Mouse (Mus musculus) urinary bladder, postnatal 4 days (tissue): ENCODE results near the gene Adgrb3.
"Not testable (repeated sequence)": the region's sequence is repeated elsewhere in the genome, so short reads cannot be mapped to it uniquely, and the experiment has no call there.

Source experiments
- DNase-seq, 2 experiments: peaks; one replicate each; pipeline ENCODE4 v3.0.0; 2021 to 2022; ENCODE audit warnings: low spot score in 2 of 2

The Adgrb3 gene

DNA sequence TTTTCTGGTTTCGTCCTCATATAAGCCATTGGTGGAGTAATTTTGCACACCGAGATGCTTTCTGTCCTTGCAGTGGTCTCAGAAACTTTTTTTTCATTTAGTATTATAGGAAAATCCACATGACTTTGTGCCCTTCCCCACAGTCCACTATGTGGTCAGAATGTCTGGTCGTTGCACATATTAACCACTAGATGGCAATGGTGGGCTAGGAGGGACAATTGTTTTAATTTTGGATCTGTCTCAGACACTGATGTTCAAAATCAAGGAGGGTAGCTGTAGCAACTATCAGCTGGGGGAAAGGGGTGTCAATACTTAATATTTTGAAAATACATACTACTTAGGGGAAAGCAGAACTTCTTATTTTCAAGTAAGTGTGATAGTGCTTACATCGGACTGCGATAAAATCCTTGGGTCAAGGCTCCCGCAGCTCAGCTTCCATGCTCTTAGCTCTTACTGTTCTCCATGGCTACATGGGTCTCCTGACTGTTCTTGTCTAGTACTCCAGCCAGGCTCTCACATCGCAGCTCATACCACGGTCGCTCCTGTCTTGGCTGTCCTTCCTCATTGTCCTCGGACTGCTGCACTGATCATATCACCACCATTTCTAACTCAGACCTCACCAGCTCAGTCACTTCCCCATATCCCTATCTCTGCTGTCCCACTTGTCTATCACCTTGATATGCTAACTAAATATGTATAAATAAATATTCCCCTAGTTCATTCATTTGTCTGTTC lies 319.0 kb downstream of the Adgrb3 start:
- no peak for DNase-seq

DNA sequence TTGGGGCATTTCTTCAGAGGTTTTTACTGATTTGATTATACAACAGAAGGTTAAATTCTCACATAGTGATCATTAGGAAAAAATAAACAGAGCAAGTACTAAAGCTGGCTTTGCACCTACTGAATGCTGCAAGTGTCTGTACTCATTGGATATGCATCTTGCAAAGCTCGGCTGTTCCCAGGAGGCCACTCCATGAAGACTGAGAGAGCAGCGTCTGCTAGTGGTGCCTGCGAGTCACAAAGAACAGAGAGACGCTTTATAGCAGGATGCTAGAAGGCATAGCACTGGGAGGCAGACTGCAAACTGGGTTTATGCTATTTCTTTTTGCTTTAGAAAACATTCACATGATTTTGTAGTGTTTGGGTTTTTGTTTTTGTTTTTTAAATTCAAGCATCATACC lies 325.2 kb downstream of the Adgrb3 start:
- no peak for DNase-seq

DNA sequence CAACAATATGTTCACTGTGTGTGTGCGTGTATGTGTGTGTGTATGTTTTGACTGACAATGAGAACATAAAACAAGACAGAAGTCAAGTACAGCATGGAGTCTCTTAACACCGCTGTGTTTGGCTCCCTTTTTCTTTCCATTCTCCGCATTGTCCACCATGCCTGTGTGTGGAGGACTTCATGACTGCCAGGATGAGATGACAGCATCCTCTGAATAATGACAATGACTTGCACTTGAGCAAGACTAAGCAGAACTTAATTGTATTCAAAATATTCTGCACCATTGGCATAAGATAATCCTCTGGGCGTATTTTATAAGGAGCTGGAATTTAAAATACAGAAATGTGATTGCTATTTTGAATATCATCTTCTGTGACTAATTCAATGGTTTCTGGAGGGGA lies 326.0 kb downstream of the Adgrb3 start:
- no peak for DNase-seq

DNA sequence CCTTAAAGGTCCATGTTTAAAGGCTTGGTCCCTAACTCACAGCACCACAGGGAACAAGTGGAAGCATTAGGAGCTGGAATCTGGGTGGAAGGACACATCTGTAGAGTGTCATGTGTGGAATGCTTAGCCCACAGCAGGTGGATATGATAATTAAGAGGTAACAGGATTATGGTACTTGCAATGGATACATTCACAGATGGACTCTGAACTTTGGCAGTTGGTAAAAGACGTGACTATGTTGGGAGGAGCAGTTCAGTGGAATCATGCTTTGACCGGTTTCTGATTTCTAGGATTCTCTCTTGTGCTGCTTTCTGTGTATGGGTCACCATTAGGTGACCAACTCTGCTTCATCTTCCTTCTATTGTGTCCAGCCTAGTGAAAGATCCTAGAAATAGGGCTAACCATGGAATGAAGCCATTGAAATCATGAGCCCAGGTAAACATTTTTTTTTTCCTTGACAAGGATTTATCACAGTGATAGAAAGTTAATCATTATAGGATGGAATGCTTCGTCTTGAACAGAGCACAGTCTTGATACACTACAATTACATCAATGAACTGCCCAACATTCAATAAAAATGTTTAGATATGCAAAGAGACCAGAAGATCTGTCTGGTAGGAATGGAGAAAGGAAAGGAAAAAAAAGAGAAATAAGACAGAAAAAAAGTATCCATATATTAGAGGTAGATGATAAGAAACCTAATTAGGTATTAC lies 334.1 kb downstream of the Adgrb3 start:
- no peak for DNase-seq

DNA sequence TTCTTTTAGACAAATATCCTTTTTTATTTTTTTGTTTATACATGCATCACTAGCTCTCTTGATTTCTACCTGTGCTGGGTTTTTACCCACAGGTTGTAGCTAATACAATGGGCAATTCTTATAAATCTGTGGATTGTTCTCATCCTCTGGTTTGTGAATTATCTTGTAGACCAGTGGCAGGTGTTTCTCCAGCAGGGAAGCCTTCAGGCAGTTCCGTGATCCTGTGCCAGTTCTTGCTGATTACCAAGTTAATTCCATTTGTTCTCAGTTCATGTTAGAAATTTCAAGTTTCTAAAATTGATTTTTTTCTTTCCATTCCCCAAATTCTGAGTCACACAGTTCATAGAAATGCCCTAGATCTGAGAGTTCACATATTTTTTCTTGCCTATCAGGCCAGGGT lies 338.0 kb downstream of the Adgrb3 start:
- no peak for DNase-seq

DNA sequence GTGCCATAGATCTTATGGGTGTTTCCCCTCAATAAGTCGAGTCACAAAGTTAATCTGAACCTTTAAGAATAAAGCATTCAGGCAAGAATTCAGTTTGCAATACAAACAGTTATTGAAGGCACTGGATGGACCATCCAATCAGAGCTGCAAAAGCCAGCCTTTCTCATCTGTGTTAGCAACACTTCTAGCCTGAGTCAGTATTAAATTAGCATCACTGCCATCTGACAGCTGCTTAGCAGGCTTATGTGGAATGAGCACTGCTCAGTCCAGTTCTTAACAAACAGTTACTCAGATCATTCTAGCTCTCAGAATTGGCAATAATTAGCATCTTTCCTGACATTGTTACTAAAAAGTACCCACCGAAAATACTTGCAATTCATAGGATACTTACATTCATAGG lies 339.3 kb downstream of the Adgrb3 start:
- DNase-seq, result no peak

DNA sequence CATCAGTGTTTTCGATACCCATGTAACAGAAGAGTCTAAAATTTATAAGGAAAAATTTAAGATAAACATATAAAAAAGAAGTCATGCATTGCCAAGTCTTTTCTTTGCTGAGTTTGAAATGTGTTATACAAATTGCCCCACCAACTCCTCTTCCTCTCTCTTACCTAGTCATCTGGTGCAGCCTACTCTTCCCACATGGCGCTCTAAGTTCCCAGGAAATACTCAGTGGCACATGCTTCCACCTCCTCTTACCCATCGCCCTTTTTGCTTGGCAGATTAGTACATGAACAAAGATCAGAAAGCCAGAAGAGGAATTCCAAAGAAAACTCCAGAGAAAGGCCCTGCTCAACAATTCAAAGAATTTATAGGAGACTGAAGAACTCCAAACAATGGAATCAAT lies 353.8 kb downstream of the Adgrb3 start:
- DNase-seq, result no peak

DNA sequence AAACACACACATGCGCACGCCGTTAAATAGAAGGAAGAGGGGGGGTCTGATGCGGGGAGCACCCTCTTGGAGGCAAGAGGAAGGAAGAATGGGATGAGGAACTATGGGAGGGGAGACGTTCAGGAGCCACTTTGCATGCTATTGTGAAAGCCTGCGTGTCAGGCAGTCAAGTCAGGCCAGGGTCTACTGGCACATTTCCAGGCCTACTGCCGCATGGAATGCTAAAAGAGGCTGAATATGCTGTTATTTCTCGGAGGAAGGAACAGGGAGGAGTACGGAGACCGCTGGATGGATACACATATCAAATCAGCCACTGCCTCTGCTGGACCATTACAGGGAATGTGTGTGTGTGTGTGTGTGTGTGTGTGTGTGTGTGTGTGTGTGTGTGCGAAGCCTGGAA lies 355.0 kb downstream of the Adgrb3 start:
- no peak for DNase-seq

DNA sequence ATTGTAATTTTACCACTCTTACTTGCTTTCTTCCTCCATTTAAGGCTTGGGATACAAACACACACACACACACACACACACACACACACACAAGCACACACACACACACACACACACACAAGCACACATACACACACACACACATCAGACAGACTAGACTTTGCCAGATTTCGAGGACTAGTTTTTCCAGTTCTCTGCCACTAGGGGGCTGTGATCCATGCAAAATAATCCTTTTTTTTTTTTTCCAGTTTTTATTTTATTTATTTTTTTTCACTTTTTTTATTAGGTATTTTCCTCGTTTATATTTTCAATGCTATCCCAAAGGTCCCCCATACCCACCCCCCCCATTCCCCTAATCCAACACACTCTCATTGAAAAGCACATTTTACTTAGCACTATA lies 357.9 kb downstream of the Adgrb3 start:
- not testable (repeated sequence) for DNase-seq

DNA sequence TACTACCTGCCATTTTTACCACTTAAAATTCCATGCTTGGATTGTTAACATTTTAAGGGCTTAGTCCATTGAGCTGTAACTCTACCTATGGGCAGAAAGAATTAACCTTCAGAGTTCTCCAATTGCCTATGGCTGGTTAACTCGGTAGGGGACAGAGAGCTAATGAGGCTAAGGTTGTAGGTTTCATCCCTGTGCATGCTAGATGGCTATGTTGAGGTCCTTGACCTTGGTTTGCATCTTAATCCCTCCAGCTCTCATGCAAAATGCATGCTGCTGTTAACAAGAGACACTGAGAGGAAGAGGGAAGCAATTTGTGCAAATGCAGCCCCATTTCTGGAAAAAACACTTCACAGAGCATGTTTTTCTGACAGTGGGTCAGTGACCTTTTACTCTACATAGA lies 366.9 kb downstream of the Adgrb3 start:
- no peak for DNase-seq

DNA sequence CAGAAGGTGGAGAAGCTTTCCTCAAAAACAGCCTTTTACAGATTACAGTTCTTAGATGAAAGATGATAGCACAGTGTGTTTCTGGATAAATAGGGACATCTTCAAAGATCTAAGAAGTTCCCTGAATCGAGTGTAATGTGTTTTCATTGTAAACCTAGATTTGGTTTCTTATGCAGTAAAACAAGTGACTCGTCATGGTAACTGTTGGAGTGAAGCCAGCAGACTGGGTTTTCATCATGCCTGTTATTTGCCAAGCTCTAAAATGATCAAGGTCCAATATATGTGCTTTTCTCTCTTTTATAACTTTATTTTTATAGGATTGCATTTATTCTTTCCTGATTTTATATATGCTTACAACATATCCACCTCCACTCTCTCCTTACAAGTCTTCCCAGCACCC lies 394.0 kb downstream of the Adgrb3 start:
- no peak for DNase-seq

DNA sequence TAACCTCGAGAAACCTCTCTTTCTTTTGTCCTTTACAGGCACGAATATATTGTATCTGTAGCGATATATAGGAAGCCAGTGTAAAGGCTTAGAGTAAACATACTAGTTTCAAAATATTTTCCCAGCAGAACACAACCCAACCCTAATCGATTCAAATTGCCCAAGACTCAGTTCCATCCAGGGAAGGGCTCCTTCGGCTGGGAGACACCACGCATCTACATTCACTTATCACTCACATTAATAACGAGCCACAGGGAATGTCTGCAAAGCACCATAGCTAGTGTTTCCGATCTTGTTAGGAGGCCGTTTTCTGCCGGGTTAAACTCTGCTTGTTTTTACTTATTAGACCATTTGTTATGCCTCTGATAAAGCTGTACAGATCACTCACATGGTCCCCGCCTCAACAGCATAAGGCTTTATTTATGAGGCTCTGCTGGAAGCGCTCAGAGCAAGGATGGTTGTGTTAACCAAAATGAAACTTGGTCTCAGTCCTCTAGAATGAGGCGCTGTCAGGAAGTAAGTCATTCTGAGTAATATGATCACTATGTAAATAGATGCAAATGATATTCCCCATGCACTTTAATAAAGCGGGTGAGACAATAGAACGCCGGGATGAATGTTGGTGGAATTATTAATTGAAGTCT lies 399.2 kb downstream of the Adgrb3 start:
- DNase-seq, result no peak

DNA sequence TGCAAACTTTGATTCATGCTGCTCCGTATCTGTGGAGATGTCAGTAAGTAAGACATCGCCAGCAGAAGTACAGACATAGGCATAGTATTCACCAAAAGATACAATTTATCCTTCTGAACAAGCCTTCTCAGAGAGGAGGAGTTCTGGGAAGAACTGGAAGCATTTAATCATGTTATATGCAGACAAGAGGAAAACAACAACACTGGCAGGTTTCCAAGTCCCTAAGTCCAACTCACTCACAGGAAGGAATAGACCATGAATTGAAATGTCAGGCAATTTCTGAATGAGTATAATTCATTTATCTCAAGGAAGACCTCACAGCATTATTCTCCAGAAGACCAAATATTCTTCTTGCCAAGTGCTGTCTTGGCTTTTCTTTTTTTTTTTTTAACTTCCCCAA lies 408.8 kb downstream of the Adgrb3 start:
- no peak for DNase-seq

DNA sequence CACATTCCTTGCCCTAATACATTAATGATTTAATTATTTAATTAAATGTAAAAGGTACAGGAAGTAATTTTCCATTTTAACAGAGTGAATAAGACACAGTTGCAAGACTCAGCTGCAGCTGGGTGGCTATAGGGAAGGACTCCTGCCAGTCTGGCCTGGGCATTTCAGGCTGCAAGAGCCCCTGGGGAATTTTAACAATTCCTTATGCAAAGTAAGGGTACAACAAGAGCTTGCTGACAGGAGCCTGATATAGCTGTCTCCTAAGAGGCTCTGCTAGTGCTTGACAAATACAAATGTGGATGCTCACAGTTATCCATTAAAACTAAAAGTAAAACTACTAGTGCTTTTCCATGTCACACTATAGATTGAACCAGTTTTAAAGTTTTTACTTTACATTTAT lies 410.1 kb downstream of the Adgrb3 start:
- no peak for DNase-seq

DNA sequence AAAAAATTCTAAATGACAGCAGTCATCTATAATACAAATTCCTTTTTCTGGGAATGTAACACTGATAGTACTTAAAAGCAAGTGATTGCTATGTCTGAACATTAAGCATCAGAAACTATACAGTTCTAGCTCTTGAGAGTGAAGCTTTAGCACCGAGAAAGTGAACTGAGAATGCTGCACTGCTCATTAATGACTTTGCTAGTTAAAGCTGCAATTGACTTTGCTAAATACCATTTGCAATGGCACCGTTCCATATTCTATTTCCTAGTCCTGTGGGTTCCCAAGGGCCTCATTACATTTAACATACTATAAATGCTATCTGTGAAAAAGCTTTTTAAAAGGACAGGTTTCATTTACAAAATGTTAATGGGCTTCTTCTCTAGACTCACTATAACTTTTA lies 414.4 kb downstream of the Adgrb3 start:
- no peak for DNase-seq

DNA sequence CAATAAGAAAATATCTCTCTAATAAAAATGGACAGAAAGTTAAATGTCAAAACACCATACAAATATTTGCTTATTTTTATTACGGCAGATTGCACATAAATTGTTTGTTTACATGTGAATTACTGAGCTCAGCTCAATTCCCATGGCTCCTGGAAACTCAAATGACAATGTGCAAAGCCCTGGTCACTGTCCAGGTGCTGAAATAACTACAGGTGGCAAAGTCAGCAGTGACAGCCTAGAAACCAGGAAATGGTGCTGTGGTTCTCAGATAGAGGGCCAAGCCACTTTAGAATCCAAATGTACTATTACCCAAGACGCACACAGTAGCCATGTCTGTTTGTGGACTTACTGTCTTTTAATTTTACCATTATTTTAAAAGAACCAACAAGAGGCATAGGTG lies 465.3 kb downstream of the Adgrb3 start:
- no peak for DNase-seq

DNA sequence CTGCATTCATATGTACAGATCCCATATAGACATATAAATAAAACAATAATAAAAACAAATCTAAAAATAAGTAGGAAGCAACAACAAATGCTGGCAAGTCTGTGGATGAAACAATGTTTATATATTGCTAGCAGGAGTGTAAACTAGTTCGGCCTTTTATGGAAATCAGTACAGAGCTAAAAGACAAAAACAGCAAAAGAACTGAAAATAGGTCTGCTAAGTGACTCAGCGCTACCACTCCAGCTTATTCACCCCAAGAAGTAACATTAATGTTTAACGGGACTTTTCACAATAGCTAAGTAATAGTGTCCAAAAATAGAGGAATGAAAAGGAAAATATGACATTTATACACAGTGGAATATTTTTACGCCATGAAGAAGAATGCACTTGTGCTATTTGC lies 471.0 kb downstream of the Adgrb3 start:
- no peak for DNase-seq

DNA sequence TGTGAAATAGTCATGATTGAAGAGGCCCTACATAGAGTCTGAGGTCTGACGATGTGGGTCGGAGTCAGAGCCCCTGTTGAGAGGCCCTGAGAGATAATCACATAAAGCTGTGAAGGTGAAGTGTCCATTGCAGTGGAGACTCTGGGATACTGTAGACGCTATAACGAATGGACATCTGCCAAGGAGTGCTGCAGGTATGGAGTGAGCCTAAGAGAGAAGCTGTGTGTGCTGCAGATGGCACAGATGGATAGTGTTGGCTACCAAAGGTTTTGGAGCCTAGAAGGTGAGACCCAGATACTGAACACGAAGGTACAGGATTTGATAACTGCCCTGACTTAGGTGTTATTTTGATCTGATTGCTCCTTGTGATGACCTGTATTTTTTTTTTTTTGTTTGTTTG lies 474.0 kb downstream of the Adgrb3 start:
- DNase-seq, result no peak

DNA sequence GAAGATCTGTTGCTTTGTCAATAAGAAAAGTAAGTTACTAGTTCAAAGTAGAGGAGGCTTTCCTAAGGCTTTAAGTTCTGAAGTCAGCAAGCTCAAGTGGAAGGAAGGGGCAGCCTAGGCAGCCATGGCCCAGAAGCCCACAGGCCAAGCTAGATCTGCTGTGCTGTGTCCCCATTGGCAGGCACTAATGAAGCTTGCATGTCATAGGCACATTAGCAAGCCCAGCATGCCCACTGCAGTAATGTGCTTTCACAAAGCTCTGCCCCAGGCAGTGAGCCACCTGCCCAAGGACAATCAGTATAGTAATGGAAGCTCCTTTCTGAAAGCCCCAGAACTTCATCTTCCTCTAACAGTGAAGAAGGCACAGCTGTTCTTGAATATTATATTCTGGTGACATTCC lies 484.6 kb downstream of the Adgrb3 start:
- DNase-seq, result no peak

DNA sequence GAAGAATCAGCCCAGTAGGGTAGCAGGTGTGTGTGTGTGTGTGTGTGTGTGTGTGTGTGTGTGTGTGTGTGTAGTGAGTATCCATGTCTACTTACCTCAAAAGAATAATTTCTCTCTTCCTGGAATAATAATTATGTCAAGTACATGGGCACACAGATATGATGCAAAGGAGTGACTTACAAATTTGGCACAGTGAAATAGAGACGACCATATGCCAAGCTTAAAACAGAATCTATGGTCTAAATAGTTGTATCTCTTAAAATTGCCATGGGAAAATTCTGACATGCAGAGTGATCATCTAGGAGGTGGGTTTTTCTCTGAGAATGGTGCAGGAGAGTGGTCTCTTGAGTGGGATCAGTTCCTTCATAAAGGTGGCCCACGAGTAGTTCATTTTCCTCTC lies 504.1 kb downstream of the Adgrb3 start:
- DNase-seq, result no peak

DNA sequence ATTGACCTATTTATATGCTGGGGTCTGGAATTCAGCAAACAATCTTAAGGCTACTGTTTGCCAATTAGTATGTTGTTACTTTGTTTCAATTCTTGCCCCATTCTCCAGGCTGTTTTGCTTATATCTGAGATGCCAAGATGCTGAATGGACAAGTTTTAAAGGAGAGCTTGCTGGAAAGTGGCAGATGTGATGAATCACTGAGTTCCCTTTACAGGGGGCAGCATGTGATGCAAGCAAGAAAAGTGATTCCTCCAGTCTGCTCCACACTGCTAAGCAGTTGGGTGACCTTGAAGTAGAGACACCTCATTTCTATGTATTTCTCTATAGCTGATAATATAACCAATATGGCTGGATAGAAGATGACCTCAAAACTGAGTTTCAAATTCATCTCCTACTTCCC lies 512.4 kb downstream of the Adgrb3 start:
- DNase-seq, result no peak

DNA sequence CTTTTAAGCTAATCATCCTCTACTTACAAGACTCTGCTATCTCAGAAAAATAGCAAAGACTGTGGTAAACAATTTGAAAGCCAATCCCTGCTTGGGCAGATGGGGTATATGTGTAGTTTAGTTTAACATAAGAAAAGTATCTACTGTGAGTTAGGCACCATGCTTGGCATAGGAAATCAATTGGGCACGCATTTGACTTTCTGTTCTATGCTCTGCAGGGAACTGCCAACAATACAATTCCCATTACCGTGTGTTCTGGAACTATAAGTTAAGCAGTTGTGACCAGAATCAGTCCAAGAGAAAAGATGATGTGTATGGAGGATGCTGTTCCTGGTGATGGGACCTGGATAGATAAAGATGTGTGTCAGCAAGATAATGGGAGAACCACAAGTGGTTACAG lies 517.2 kb downstream of the Adgrb3 start:
- DNase-seq, result no peak

DNA sequence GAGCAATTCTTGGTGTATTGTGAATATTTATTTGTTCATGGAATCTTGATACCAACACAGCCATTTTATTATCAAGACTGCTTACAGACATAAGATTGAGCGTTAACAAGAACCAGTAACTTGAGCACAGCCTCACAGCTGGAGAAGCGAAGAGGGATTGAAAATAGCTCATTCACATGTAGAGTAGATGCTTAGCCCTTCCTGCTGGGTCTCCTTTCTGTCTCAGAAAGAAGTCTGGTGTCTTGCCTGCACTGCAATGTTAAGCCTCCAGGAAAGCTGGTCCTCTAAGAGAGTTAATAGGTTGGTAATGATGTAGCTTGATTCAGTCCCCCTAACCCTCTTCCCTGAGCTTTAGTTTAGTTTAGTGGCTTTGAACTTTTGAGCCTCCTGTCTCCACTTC lies 519.4 kb downstream of the Adgrb3 start:
- DNase-seq, result no peak
